Mouse (Mus musculus) liver, embryonic 15.5 days (tissue): ENCODE data around the gene Gm17662. TPM values are rescaled to one million over a fixed set of nuclear protein-coding genes. Genes with fewer than 3 reads are reported as not detected.

ENCODE experiments used
- ATAC-seq: fragments of 200-750 bp; cut with Nextera tagmentation; 2 replicates; pipeline ENCODE4 v1.8.0; 2017; ENCODE audit warnings: moderate number of reproducible peaks, mild to moderate bottlenecking, moderate library complexity; ENCODE audit not compliant: insufficient read depth
- H3K27ac ChIP-seq: fragments of 300-500 bp; sonication (generic); replicated peaks from 2 replicates; pipeline ENCODE4 v1.5.1; 2015; ENCODE audit warnings: mild to moderate bottlenecking, inconsistent platforms
- H3K27me3 ChIP-seq: fragments of 300-500 bp; sonication (generic); 2 replicates; pipeline ENCODE4 v1.6.1; 2015; ENCODE audit warnings: mild to moderate bottlenecking, inconsistent platforms
- H3K36me3 ChIP-seq: fragments of 300-500 bp; sonication (generic); replicated peaks from 2 replicates; pipeline ENCODE4 v1.6.1; 2015; ENCODE audit warnings: moderate library complexity, mild to moderate bottlenecking, inconsistent platforms
- H3K4me1 ChIP-seq: fragments of 300-500 bp; sonication (generic); replicated peaks from 2 replicates; pipeline ENCODE4 v1.6.1; 2015; ENCODE audit warnings: inconsistent platforms
- H3K4me2 ChIP-seq: fragments of 300-500 bp; sonication (generic); 2 replicates; pipeline ENCODE4 v1.6.1; 2015; ENCODE audit warnings: moderate library complexity, mild to moderate bottlenecking, inconsistent platforms
- H3K4me3 ChIP-seq: fragments of 300-500 bp; sonication (generic); replicated peaks from 2 replicates; pipeline ENCODE4 v1.5.1; 2015; ENCODE audit warnings: mild to moderate bottlenecking, inconsistent platforms
- H3K9ac ChIP-seq: fragments of 300-500 bp; sonication (generic); 2 replicates; pipeline ENCODE4 v1.6.1; 2015; ENCODE audit warnings: moderate library complexity, mild to moderate bottlenecking, inconsistent platforms
- H3K9me3 ChIP-seq: fragments of 300-500 bp; sonication (generic); replicated peaks from 2 replicates; pipeline ENCODE4 v1.6.1; 2016; ENCODE audit warnings: inconsistent platforms
- WGBS: fragments of 180-500 bp; shearing (Covaris S2); methylation state at CpG from one replicate; pipeline ENCODE4 v1.1.7; 2015; ENCODE audit warnings: mixed read lengths; ENCODE audit not compliant: insufficient replicate concordance; 5-methylcytosine and 5-hydroxymethylcytosine counted together
- polyA plus RNA-seq: library from polyadenylated mRNA; unstranded; fragments of >200 nt; fragmentation: Nextera tagmentation; extraction: Ambion mirVana; gene quantifications from 2 replicates; pipeline ENCODE4 v1.2.1, GENCODE M21; 2015

Gene Gm17662
- polyA plus RNA-seq, 1 experiment from 2014 or later: not detected

DNA sequence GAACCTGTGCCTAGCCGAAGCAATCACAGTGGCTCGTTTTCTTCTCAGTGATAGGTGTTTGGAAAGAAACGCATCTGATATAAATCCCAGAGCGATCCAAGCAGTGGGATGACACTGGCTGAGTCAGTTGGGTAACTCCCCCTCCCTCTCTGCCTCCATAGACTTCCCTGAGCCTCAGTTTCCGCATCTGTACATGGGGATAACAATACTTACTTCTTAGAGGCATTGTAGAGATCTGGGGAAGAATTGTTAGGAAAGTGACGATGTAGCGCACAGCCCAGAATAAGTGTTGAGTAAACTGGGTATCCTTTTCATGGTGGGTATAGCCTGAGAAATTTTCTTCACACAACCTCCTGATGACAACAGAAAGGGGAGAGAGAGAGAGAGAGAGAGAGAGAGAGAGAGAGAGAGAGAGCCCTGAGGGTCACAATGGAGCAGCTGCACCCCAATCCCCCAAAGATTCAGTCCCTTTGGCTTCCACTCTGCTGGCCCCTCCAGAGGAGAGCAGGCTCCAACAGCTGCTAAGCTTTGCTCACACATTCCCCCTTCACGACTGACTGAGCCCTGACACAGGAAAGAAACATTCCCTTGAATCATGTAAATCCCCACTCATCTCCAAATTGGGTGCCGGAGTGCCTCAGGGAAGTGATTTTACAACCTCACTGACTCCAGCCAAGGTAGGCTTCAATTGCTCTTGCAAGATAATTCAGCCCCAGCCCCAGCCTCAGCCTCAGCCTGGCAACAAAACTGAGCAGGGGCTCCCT, 31.6 kb downstream of the Gm17662 start:
- Histone ChIP-seq H3K4me2 (no peak overlapping the region), H3K9ac (no peak overlapping the region), H3K9me3 (no peaks in the 10 kb centered on the region), H3K4me3 (no peak overlapping the region), H3K36me3 (no peaks in the 10 kb centered on the region), H3K4me1 (no peaks in the 10 kb centered on the region), H3K27ac (no peak overlapping the region), H3K27me3 (no peaks in the 10 kb centered on the region)
- WGBS: 62% methylated on average over 9 of the region's 9 CpGs
- no peak for ATAC-seq

DNA sequence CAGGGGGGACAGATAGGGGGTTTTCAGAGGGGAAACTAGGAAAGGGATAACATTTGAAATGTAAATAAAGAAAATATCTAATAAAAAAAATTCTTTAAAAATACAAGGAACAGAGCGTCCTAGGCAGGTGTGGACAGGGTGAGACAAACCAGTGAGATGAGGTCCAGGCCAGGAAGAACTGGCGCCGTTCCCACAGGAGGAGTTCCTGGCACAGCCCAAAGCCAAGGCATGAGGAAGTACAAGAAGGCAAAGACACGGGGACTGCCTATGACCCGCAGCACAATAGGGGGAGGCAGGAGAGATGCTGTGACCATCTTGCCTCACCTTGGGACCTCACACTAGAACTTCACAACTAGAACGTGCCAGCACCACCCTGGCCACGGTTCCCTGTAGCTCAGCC, 34.6 kb downstream of the Gm17662 start:
- H3K36me3 ChIP-seq: no peaks in the 10 kb centered on the region
- H3K27ac ChIP-seq: no peak overlapping the region
- H3K4me3 ChIP-seq: no peak overlapping the region
- no peaks in the 10 kb centered on the region for H3K4me1 ChIP-seq
- no peaks in the 10 kb centered on the region for H3K27me3 ChIP-seq
- no peaks in the 10 kb centered on the region for H3K9me3 ChIP-seq
- no peak for ATAC-seq
- no peak overlapping the region for H3K9ac ChIP-seq
- H3K4me2 ChIP-seq: no peak overlapping the region
- 65% methylated on average over 7 of the region's 7 CpGs for WGBS

DNA sequence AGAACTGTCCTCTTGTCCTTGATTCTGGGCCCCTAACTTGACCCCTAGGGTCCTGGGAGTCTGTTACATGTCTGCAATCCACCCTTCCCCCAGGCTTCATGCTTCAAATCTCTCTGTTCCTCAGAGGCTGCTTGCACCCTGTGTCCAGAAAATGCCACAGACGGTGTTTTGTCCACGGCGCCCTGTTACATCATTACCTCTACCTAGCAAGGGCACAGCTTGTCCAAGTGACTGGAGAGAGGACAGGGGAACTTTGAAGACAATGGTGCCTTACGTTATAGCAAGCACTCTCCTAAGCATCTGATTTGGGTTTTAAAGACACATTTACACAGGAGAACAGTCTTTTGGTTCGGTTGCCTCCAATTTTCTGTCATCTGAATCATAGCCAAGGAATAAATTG, 36.5 kb downstream of the Gm17662 start:
- Histone ChIP-seq H3K4me1 (no peaks in the 10 kb centered on the region), H3K9ac (no peak overlapping the region), H3K36me3 (no peaks in the 10 kb centered on the region), H3K4me2 (no peak overlapping the region), H3K9me3 (no peaks in the 10 kb centered on the region), H3K27me3 (no peaks in the 10 kb centered on the region), H3K27ac (no peak overlapping the region), H3K4me3 (no peak overlapping the region)
- ATAC-seq: no peak
- WGBS: 61% methylated on average over 5 of the region's 5 CpGs

DNA sequence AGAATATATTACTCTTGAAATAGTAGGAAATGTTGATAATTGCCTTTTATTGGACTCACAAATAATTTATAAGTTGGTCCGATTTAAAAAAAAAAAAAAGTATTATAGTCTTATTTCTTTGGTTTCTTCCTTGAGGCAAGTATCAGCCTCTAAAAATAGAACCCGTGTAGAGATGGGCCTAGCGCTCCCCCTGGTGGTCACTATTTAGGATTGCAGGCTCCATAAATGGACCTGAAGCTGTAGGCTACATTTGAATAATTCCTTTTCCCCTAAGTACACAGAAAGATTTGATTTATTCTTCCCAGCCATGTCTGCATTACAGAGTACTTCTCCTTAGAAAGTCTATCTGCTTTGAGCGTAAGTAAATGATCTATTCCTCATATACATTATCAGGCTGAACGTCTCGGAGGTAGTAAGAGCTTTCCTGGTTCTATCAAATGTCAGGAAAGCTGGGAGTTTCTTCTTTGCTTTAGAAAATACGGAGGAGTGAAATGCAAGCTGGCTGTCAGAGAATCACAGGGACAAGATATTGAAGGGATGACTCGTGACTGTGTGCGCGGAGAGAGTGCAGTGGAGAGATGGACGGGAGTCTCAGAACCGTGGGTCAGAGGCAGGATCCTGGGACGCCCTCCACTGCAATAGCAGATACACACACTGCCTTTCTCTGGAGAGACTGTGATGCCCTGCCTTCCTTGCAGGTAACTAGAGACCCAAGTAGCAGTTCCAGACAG, 37.0 kb downstream of the Gm17662 start:
- Histone ChIP-seq H3K9me3 (no peaks in the 10 kb centered on the region), H3K27ac (no peak overlapping the region), H3K27me3 (no peaks in the 10 kb centered on the region), H3K4me3 (no peak overlapping the region), H3K4me2 (no peak overlapping the region), H3K4me1 (no peaks in the 10 kb centered on the region), H3K9ac (no peak overlapping the region), H3K36me3 (no peaks in the 10 kb centered on the region)
- ATAC-seq: no peak
- 51% methylated on average over 13 of the region's 13 CpGs for WGBS

DNA sequence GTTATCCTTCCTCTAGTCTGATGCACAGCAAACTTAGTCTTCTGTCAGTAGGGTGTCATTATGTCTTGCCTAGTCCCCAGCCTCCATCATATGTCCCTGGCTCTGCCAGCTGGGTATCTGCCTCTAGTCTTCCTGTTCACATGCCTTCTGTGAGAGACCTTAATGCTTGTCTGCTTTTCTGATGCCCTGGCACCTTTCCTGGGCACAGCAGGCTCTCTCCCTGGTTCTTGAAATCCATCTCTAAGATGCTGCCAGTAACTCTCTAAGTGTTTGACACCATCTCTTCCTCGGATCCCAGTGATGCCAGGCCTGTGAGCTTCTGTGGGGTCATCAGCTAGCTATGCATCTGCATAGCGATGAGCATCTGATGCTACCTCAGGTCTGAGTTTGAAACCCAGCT, 45.7 kb downstream of the Gm17662 start:
- no peak overlapping the region for H3K9ac ChIP-seq
- WGBS: 52% methylated on average over 2 of the region's 2 CpGs

DNA sequence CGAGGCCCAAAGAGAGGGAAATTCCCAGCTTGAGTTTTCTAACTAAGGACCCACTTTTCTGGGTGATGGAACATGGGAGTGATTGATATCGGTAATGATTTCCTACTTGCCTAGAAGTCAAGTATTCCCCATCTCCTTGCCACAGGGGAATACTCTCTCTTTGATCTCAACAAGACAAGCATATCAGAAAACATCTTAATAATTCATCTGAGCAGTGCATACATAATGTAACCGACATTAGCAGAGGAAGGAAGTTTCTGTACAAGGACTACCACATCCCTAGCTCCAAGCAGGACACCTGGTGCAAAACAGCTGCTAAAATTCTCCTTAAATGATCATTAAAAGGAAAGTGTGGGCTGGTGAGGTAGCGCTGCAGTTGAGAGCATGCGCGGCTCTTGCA, 47.9 kb downstream of the Gm17662 start:
- Histone ChIP-seq H3K9me3 (no peaks in the 10 kb centered on the region), H3K27ac (no peak overlapping the region), H3K4me2 (no peak overlapping the region), H3K27me3 (no peaks in the 10 kb centered on the region), H3K9ac (no peak overlapping the region), H3K4me1 (no peaks in the 10 kb centered on the region), H3K36me3 (no peaks in the 10 kb centered on the region), H3K4me3 (no peak overlapping the region)
- no peak for ATAC-seq
- WGBS: 69% methylated on average over 6 of the region's 6 CpGs

More for the DNA sequence above, 45.7 kb downstream of the Gm17662 start:
- H3K4me2 ChIP-seq: no peak overlapping the region
- no peaks in the 10 kb centered on the region for H3K4me1 ChIP-seq
- no peaks in the 10 kb centered on the region for H3K9me3 ChIP-seq
- H3K36me3 ChIP-seq: no peaks in the 10 kb centered on the region
- no peak overlapping the region for H3K4me3 ChIP-seq
- no peak for ATAC-seq
- no peak overlapping the region for H3K27ac ChIP-seq
- no peaks in the 10 kb centered on the region for H3K27me3 ChIP-seq

Other genes starting within 250 kb of the Gm17662 start
- 48.5 and 62.8 TPM in 2 replicates for gene C8b, start 91.0 kb upstream of the Gm17662 start, polyA plus RNA-seq
- 9.9 and 13.0 TPM in 2 replicates for gene C8a, start 19.1 kb downstream of the Gm17662 start, polyA plus RNA-seq
- 0.09 and 0.15 TPM in 2 replicates for gene Fyb2, start 56.1 kb downstream of the Gm17662 start, polyA plus RNA-seq